Mouse (Mus musculus) liver, postnatal 0 days (tissue): ENCODE results near the gene Slpi. TPM values are rescaled to one million over a fixed set of nuclear protein-coding genes. Genes with fewer than 3 reads are reported as not detected.

Experiments used
- ATAC-seq: fragments of 200-750 bp; cut with Nextera tagmentation; 2 replicates; pipeline ENCODE4 v1.8.0; 2017; ENCODE audit warnings: mild to moderate bottlenecking, moderate library complexity
- DNase-seq: peaks from one replicate; pipeline ENCODE4 v3.0.0-alpha.2; 2016
- H3K27ac ChIP-seq: fragments of 300-500 bp; sonication (generic); 2 replicates; pipeline ENCODE4 v1.5.1; 2014; ENCODE audit warnings: antibody characterized with exemption, moderate library complexity, mild to moderate bottlenecking, low read depth
- H3K27me3 ChIP-seq: fragments of 300-500 bp; sonication (generic); 2 replicates; pipeline ENCODE4 v1.6.1; 2014; ENCODE audit warnings: low read length, control low read depth, mixed read lengths; ENCODE audit not compliant: insufficient read depth
- H3K36me3 ChIP-seq: fragments of 300-500 bp; sonication (generic); replicated peaks from 2 replicates; pipeline ENCODE4 v1.6.1; 2014; ENCODE audit warnings: mild to moderate bottlenecking, control low read depth, low read length, moderate library complexity, mixed read lengths; ENCODE audit not compliant: insufficient read depth
- H3K4me1 ChIP-seq: fragments of 300-500 bp; sonication (generic); 2 replicates; pipeline ENCODE4 v1.6.1; 2014; ENCODE audit warnings: antibody characterized with exemption, mild to moderate bottlenecking, control low read depth; ENCODE audit not compliant: insufficient read depth
- H3K4me2 ChIP-seq: fragments of 300-500 bp; sonication (generic); 2 replicates; pipeline ENCODE4 v1.6.1; 2014; ENCODE audit warnings: low read depth, mild to moderate bottlenecking, low read length, moderate library complexity, mixed read lengths
- H3K4me3 ChIP-seq: fragments of 300-500 bp; sonication (generic); 2 replicates; pipeline ENCODE4 v1.5.1; 2014; ENCODE audit warnings: low read depth, low read length
- H3K9ac ChIP-seq: fragments of 300-500 bp; sonication (generic); replicated peaks from 2 replicates; pipeline ENCODE4 v1.6.1; 2014; ENCODE audit warnings: mild to moderate bottlenecking, moderate library complexity
- H3K9me3 ChIP-seq: fragments of 300-500 bp; sonication (generic); 2 replicates; pipeline ENCODE4 v1.6.1; 2016; ENCODE audit warnings: mild to moderate bottlenecking, control low read depth, low read length, mixed read lengths
- CTCF ChIP-seq: sonication (generic); IDR thresholded peaks from 2 replicates; pipeline ENCODE4 v1.5.1; 2016; ENCODE audit warnings: antibody characterized with exemption, low read depth
- EP300 ChIP-seq: IDR thresholded peaks from 2 replicates; pipeline ENCODE4 v1.6.1; 2016; ENCODE audit warnings: antibody characterized with exemption, low read depth, mild to moderate bottlenecking
- WGBS: fragments of 180-500 bp; shearing (Covaris S2); extraction: QIAGEN DNeasy Blood & Tissue Kit; methylation state at CpG from one replicate; pipeline ENCODE4 v1.1.7; 2014; ENCODE audit not compliant: insufficient replicate concordance; 5-methylcytosine and 5-hydroxymethylcytosine counted together
- microRNA-seq: library from miRNA; unstranded; fragments of <30 nt; microRNA quantifications from one replicate; pipeline ENCODE4, GENCODE M21; 2016
- polyA plus RNA-seq: library from polyadenylated mRNA; unstranded; fragments of >200 nt; fragmentation: Nextera tagmentation; extraction: Ambion mirVana; gene quantifications from 2 replicates; pipeline ENCODE4 v1.2.1, GENCODE M21; 2015

The Slpi gene
- polyA plus RNA-seq, 1 experiment from 2014 or later: 59.4 TPM

DNA sequence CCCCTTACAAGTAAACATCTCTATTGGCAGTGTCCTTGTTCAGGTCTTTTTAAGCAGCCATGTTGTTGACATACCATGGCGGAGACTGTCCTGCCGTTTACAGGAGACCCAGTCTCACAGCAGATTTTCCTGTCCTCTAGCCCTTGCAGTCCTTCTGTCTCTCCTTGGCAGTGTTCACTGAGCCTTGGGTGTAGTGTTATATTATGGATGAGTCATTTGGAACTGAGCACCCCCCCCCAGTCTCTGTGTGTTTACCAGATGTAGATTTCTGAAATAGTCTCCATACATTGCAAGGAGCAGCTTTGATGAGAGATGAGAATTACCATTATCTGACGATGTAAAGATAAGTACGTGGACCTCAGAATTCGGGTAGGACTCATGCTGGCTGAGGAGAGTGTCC lies 76.3 kb downstream of the Slpi start:
- no peaks in the 10 kb centered on the region for H3K4me1 ChIP-seq
- H3K9me3 ChIP-seq: no peaks in the 10 kb centered on the region
- WGBS: 82% methylated on average over 5 of the region's 5 CpGs
- H3K4me2 ChIP-seq: no peak overlapping the region
- H3K27ac ChIP-seq: no peak overlapping the region
- TF ChIP-seq EP300 (no peak), CTCF (no peak)
- no peaks in the 10 kb centered on the region for H3K27me3 ChIP-seq
- H3K36me3 ChIP-seq: no peaks in the 10 kb centered on the region
- H3K9ac ChIP-seq: no peak overlapping the region
- DNase-seq (no peak), ATAC-seq (no peak)
- no peak overlapping the region for H3K4me3 ChIP-seq

Small RNA genes lying within 50 kb of the gene (microRNA-seq; reads per million reads assigned to microRNA genes)
- not detected for gene Mir7678

Other genes starting within 250 kb of the Slpi start
- not detected in 2 replicates for gene Kcns1, start 218.0 kb downstream of the Slpi start, polyA plus RNA-seq
- gene Wfdc5, start 206.4 kb downstream of the Slpi start, polyA plus RNA-seq: not detected in 2 replicates
- 0.14 TPM in 2 replicates for gene Wfdc12, start 198.5 kb downstream of the Slpi start, polyA plus RNA-seq
- gene Wfdc15a, start 189.0 kb downstream of the Slpi start, polyA plus RNA-seq: not detected in 2 replicates
- 0.27 and 0.64 TPM in 2 replicates for gene Wfdc15b, start 167.4 kb downstream of the Slpi start, polyA plus RNA-seq
- gene Svs2, start 150.6 kb downstream of the Slpi start, polyA plus RNA-seq: not detected in 2 replicates
- not detected in 2 replicates for gene Svs3b, start 132.5 kb downstream of the Slpi start, polyA plus RNA-seq
- gene Svs4, start 110.6 kb downstream of the Slpi start, polyA plus RNA-seq: not detected in 2 replicates
- gene Svs3a, start 99.8 kb downstream of the Slpi start, polyA plus RNA-seq: not detected in 2 replicates
- not detected in 2 replicates for gene Svs6, start 72.3 kb downstream of the Slpi start, polyA plus RNA-seq
- gene Svs5, start 56.4 kb downstream of the Slpi start, polyA plus RNA-seq: not detected in 2 replicates
- gene Rbpjl, start 14.0 kb upstream of the Slpi start, polyA plus RNA-seq: not detected in 2 replicates
- gene Matn4, start 16.1 kb upstream of the Slpi start, polyA plus RNA-seq: 0.18 and 0.25 TPM in 2 replicates
- gene Sdc4, start 54.8 kb upstream of the Slpi start, polyA plus RNA-seq: 194 and 208 TPM in 2 replicates
- gene Sys1, start 67.9 kb upstream of the Slpi start, polyA plus RNA-seq: 43.5 and 46.2 TPM in 2 replicates
- gene Gm20458, start 71.9 kb upstream of the Slpi start, polyA plus RNA-seq: 5.8 and 6.1 TPM in 2 replicates
- not detected in 2 replicates for gene Trp53tg5, start 84.6 kb upstream of the Slpi start, polyA plus RNA-seq
- gene Dbndd2, start 97.0 kb upstream of the Slpi start, polyA plus RNA-seq: 2.7 TPM in 2 replicates
- gene Pigt, start 108.4 kb upstream of the Slpi start, polyA plus RNA-seq: 24.3 and 25.1 TPM in 2 replicates
- 3.0 and 3.3 TPM in 2 replicates for gene Wfdc2, start 173.3 kb upstream of the Slpi start, polyA plus RNA-seq
- gene Spint3, start 184.4 kb upstream of the Slpi start, polyA plus RNA-seq: not detected in 2 replicates
- not detected in 2 replicates for gene Wfdc6a, start 196.4 kb upstream of the Slpi start, polyA plus RNA-seq
- not detected in 2 replicates for gene Eppin, start 204.5 kb upstream of the Slpi start, polyA plus RNA-seq
- gene Wfdc6b, start 224.4 kb upstream of the Slpi start, polyA plus RNA-seq: not detected in 2 replicates
- gene Wfdc8, start 224.5 kb upstream of the Slpi start, polyA plus RNA-seq: not detected in 2 replicates
- gene Wfdc16, start 249.7 kb upstream of the Slpi start, polyA plus RNA-seq: not detected in 2 replicates